Mouse (Mus musculus) midbrain, postnatal 0 days (tissue): ENCODE results near the gene Cabp1. TPM values are rescaled to one million over a fixed set of nuclear protein-coding genes. Genes with fewer than 3 reads are reported as not detected.
"Not testable (repeated sequence)": the region's sequence is repeated elsewhere in the genome, so short reads cannot be mapped to it uniquely, and the experiment has no call there.

Experiments used
- ATAC-seq: fragments of 200-750 bp; cut with Nextera tagmentation; 2 replicates; pipeline ENCODE4 v1.8.0; 2017; ENCODE audit warnings: moderate number of reproducible peaks, mild to moderate bottlenecking, moderate TSS enrichment, moderate library complexity; ENCODE audit not compliant: low FRiP score
- DNase-seq: peaks from one replicate; pipeline ENCODE4 v3.0.0-alpha.2; 2015; ENCODE audit warnings: low spot score
- H3K27ac ChIP-seq: fragments of 300-500 bp; sonication (generic); 2 replicates; pipeline ENCODE4 v1.5.1; 2014; ENCODE audit warnings: low read depth, mild to moderate bottlenecking, low read length, mixed read lengths
- H3K27me3 ChIP-seq: fragments of 300-500 bp; sonication (generic); 2 replicates; pipeline ENCODE4 v1.6.1; 2014; ENCODE audit warnings: low read length, control low read depth, mixed read lengths; ENCODE audit not compliant: insufficient read depth
- H3K36me3 ChIP-seq: fragments of 300-500 bp; sonication (generic); 2 replicates; pipeline ENCODE4 v1.6.1; 2014; ENCODE audit warnings: low read length, control low read depth, mixed read lengths; ENCODE audit not compliant: insufficient read depth
- H3K4me1 ChIP-seq: fragments of 300-500 bp; sonication (generic); 2 replicates; pipeline ENCODE4 v1.6.1; 2014; ENCODE audit warnings: mild to moderate bottlenecking, control low read depth, antibody characterized with exemption, low read length, mixed read lengths; ENCODE audit not compliant: insufficient read depth
- H3K4me2 ChIP-seq: fragments of 300-500 bp; sonication (generic); 2 replicates; pipeline ENCODE4 v1.6.1; 2014; ENCODE audit warnings: low read depth, mild to moderate bottlenecking, low read length, mixed read lengths; ENCODE audit not compliant: poor library complexity, severe bottlenecking
- H3K4me3 ChIP-seq: fragments of 300-500 bp; sonication (generic); 2 replicates; pipeline ENCODE4 v1.5.1; 2014; ENCODE audit warnings: low read depth, mild to moderate bottlenecking, low read length, moderate library complexity
- H3K9ac ChIP-seq: fragments of 300-500 bp; sonication (generic); replicated peaks from 2 replicates; pipeline ENCODE4 v1.6.1; 2014; ENCODE audit warnings: mild to moderate bottlenecking, low read length, moderate library complexity, mixed read lengths; ENCODE audit not compliant: poor library complexity, severe bottlenecking
- H3K9me3 ChIP-seq: fragments of 300-500 bp; sonication (generic); 2 replicates; pipeline ENCODE4 v1.6.1; 2016; ENCODE audit warnings: low read length, control low read depth
- CTCF ChIP-seq: IDR thresholded peaks from 2 replicates; pipeline ENCODE4 v1.5.1; 2016; ENCODE audit warnings: antibody characterized with exemption, mild to moderate bottlenecking
- WGBS: fragments of 180-500 bp; shearing (Covaris S2); extraction: QIAGEN DNeasy Blood & Tissue Kit; methylation state at CpG from one replicate; pipeline ENCODE4 v1.1.7; 2014; 5-methylcytosine and 5-hydroxymethylcytosine counted together
- polyA plus RNA-seq: library from polyadenylated mRNA; unstranded; fragments of >200 nt; fragmentation: Nextera tagmentation; extraction: Ambion mirVana; gene quantifications from 2 replicates; pipeline ENCODE4 v1.2.1, GENCODE M21; 2015
- total RNA-seq: library from RNA; depleted of rRNA; stranded (reverse); fragments of >200 nt; gene quantifications from 2 replicates; pipeline ENCODE4 v1.2.3, GENCODE M21; 2014

Gene Cabp1
- total and polyA plus RNA-seq, 2 experiments from 2014 or later, result 12.7 to 15.5 TPM

GRCm38 (mm10) chr5:115149675-115150459 lies 44.3 kb downstream of the Cabp1 start:
- no peak for TF ChIP-seq CTCF
- no peaks in the 10 kb centered on the region for H3K4me1 ChIP-seq
- H3K9me3 ChIP-seq, result no peaks in the 10 kb centered on the region
- DNase-seq, result no peak
- H3K4me3 ChIP-seq, result no peak overlapping the region
- no peak overlapping the region for H3K4me2 ChIP-seq
- peaks cover 52% of the 10 kb centered on the region for H3K36me3 ChIP-seq
- H3K27ac ChIP-seq, result no peak overlapping the region
- ATAC-seq, result no peak
- no peak overlapping the region for H3K9ac ChIP-seq
- 99% methylated on average over 14 of the region's 14 CpGs for WGBS
- no peaks in the 10 kb centered on the region for H3K27me3 ChIP-seq

DNA sequence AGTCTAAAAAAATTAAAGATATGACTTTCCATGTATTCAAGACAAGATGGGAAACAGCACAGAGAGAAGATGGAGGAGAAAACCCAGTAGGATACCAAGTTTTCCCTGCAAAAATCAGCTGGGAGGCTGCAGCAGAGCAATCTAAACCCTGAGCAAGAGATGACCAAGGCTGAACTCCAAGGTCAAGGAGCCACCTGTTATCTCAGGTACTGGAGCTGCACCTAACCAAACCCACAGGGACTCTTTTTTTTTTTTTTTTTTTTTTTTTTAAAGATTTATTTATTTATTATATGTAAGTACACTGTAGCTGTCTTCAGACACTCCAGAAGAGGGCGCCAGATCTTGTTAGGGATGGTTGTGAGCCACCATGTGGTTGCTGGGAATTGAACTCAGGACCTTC lies 45.3 kb downstream of the Cabp1 start:
- H3K9me3 ChIP-seq, DNase-seq, ATAC-seq, H3K9ac ChIP-seq, H3K4me3 ChIP-seq, H3K27me3 ChIP-seq, H3K27ac ChIP-seq, H3K4me2 ChIP-seq, H3K4me1 ChIP-seq: not testable (repeated sequence)
- no CpG with 5 or more reads among the region's 1 CpGs for WGBS
- peaks cover 59% of the 10 kb centered on the region for H3K36me3 ChIP-seq

DNA sequence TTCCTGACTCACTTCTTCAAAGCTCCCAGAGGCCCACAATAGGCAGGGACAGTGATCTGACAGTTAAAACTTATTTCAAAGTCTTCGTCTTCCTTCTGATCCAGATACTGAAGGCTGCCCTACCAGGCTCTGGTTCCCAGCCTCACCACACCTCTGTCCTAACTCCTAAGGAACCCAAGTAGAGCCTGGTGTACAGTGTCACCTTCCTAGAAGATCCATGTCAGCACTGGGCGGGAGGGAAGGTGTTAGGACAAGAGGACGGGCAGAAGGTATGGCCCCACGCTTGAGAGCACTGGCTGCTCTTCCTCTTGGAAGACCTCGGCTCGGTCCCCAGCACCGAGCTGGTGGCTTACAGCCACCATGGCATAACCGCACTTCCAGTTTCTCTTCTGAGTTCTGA lies 45.8 kb downstream of the Cabp1 start:
- ATAC-seq, result no peak
- no peak overlapping the region for H3K9ac ChIP-seq
- no peak for TF ChIP-seq CTCF

GRCm38 (mm10) chr5:115147388-115147787 lies 46.8 kb downstream of the Cabp1 start:
- no peak for DNase-seq
- no peak for TF ChIP-seq CTCF
- Histone ChIP-seq H3K27me3 (no peaks in the 10 kb centered on the region), H3K4me2 (no peak overlapping the region), H3K4me3 (no peak overlapping the region), H3K36me3 (peaks cover 59% of the 10 kb centered on the region), H3K9me3 (no peaks in the 10 kb centered on the region), H3K9ac (no peak overlapping the region), H3K27ac (no peak overlapping the region), H3K4me1 (no peaks in the 10 kb centered on the region)
- 99% methylated on average over 3 of the region's 3 CpGs for WGBS
- no peak for ATAC-seq

More for the DNA sequence above, 45.8 kb downstream of the Cabp1 start:
- 93% methylated on average over 8 of the region's 8 CpGs for WGBS
- Histone ChIP-seq H3K27me3 (no peaks in the 10 kb centered on the region), H3K4me3 (no peak overlapping the region), H3K4me2 (no peak overlapping the region), H3K4me1 (no peaks in the 10 kb centered on the region), H3K36me3 (peaks cover 59% of the 10 kb centered on the region), H3K9me3 (no peaks in the 10 kb centered on the region), H3K27ac (no peak overlapping the region)
- no peak for DNase-seq

DNA sequence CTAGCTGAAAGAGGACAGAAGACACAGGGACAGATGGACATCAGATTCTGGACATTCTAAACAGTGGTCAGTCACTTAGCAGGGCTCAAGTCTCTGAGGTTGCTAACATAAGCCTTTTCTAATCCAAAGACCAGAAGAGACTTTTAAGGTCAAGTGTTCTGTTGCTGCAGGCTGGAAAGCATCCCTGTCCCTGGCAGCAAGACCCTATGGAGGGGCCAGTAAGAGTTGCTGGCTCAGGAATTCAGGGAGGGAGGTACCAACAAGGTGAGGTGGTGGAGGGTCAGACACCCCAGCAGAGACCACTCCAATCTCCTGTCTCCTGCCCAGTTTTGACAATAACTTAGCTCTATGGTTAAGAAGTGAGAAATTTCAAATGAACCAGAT lies 47.4 kb downstream of the Cabp1 start:
- DNase-seq (no peak), ATAC-seq (no peak)
- no peaks in the 10 kb centered on the region for H3K4me1 ChIP-seq
- H3K4me2 ChIP-seq, result no peak overlapping the region
- TF ChIP-seq CTCF, result no peak
- H3K9me3 ChIP-seq, result no peaks in the 10 kb centered on the region
- H3K9ac ChIP-seq, result no peak overlapping the region
- H3K4me3 ChIP-seq, result no peak overlapping the region
- no peak overlapping the region for H3K27ac ChIP-seq
- no peaks in the 10 kb centered on the region for H3K27me3 ChIP-seq
- H3K36me3 ChIP-seq, result peaks cover 59% of the 10 kb centered on the region

- Histone ChIP-seq H3K4me2 (no peak overlapping the region), H3K4me1 (no peaks in the 10 kb centered on the region), H3K4me3 (no peak overlapping the region), H3K27me3 (no peaks in the 10 kb centered on the region), H3K9me3 (no peaks in the 10 kb centered on the region), H3K36me3 (peaks cover 59% of the 10 kb centered on the region), H3K9ac (no peak overlapping the region), H3K27ac (no peak overlapping the region)
- WGBS, result 88% methylated on average over 6 of the region's 6 CpGs
- ATAC-seq (no peak), DNase-seq (no peak)
- no peak for TF ChIP-seq CTCF
Observed at GRCm38 (mm10) chr5:115145976-115146746, 48.0 kb downstream of the Cabp1 start.
